Mouse (Mus musculus) forebrain, embryonic 13.5 days (tissue): Measurements from ENCODE around the gene Rps16. TPM values are rescaled to one million over a fixed set of nuclear protein-coding genes. Genes with fewer than 3 reads are reported as not detected.

Experiments used
- ATAC-seq: fragments of 200-750 bp; cut with Nextera tagmentation; 2 replicates; pipeline ENCODE4 v1.8.0; 2017
- H3K27ac ChIP-seq: fragments of 300-500 bp; sonication (generic); 2 replicates; pipeline ENCODE4 v1.5.1; 2015; ENCODE audit warnings: inconsistent platforms, mild to moderate bottlenecking, moderate library complexity
- H3K27me3 ChIP-seq: fragments of 300-500 bp; sonication (generic); 2 replicates; pipeline ENCODE4 v1.6.1; 2015; ENCODE audit warnings: mild to moderate bottlenecking, inconsistent platforms
- H3K36me3 ChIP-seq: fragments of 300-500 bp; sonication (generic); 2 replicates; pipeline ENCODE4 v1.6.1; 2015; ENCODE audit warnings: mild to moderate bottlenecking, inconsistent platforms; ENCODE audit not compliant: poor library complexity, severe bottlenecking
- H3K4me1 ChIP-seq: fragments of 300-500 bp; sonication (generic); 2 replicates; pipeline ENCODE4 v1.6.1; 2015; ENCODE audit warnings: inconsistent platforms
- H3K4me2 ChIP-seq: fragments of 300-500 bp; sonication (generic); 2 replicates; pipeline ENCODE4 v1.6.1; 2015; ENCODE audit warnings: inconsistent platforms, mild to moderate bottlenecking, moderate library complexity
- H3K4me3 ChIP-seq: fragments of 300-500 bp; sonication (generic); 2 replicates; pipeline ENCODE4 v1.5.1; 2015; ENCODE audit warnings: mild to moderate bottlenecking, inconsistent platforms
- H3K9ac ChIP-seq: fragments of 300-500 bp; sonication (generic); 2 replicates; pipeline ENCODE4 v1.6.1; 2015; ENCODE audit warnings: mild to moderate bottlenecking, inconsistent platforms
- H3K9me3 ChIP-seq: fragments of 300-500 bp; sonication (generic); replicated peaks from 2 replicates; pipeline ENCODE4 v1.6.1; 2016; ENCODE audit warnings: inconsistent platforms
- WGBS: fragments of 180-500 bp; shearing (Covaris S2); methylation state at CpG from one replicate; pipeline ENCODE4 v1.1.7; 2015; 5-methylcytosine and 5-hydroxymethylcytosine counted together
- polyA plus RNA-seq: library from polyadenylated mRNA; unstranded; fragments of >200 nt; fragmentation: Nextera tagmentation; extraction: Ambion mirVana; gene quantifications from 2 replicates; pipeline ENCODE4 v1.2.1, GENCODE M21; 2015

Gene Rps16
- polyA plus RNA-seq, 1 experiment from 2014 or later = 704 TPM

DNA sequence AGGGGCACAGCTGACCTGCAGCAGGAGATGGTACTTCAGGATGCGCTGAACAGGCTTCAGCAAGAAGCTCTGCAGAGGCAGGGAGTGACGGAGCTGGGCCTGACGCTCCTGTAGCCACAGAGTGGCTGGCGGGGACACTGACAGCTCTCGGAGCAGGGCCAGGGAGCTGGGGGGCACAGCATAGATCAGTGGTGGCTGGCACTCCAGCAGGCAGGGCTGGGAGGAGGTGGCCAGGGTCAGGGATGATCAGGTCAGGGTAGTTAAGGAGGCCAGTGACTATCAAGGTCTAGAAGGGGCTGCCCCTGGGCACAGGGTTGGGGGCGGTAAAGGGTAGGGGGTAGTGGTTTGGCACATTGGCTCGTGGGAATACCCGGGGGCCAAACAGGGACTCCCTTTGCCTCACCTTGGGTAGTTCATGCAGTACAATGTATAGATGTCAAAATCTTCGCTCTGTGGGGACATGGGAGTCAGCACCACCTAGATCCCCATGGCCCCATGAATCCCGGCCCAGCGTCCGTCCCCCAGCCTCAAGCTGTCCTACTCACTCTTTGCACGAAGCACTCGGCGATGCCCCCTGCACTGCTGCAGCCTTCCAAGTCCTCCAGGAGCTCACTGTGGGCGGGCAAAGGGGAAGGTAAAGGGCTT lies 17.9 kb downstream of the Rps16 start:
- Histone ChIP-seq H3K9ac (peak overlapping the region; percentile 30; the same call in 1 of the 2 replicates), H3K4me2 (no peak overlapping the region), H3K27me3 (no peaks in the 10 kb centered on the region), H3K9me3 (no peaks in the 10 kb centered on the region), H3K27ac (no peak overlapping the region), H3K4me1 (peaks cover 20% of the 10 kb centered on the region), H3K36me3 (peaks cover 63% of the 10 kb centered on the region), H3K4me3 (no peak overlapping the region)
- 94% methylated on average over 16 of the region's 16 CpGs for WGBS
- ATAC-seq = no peak

DNA sequence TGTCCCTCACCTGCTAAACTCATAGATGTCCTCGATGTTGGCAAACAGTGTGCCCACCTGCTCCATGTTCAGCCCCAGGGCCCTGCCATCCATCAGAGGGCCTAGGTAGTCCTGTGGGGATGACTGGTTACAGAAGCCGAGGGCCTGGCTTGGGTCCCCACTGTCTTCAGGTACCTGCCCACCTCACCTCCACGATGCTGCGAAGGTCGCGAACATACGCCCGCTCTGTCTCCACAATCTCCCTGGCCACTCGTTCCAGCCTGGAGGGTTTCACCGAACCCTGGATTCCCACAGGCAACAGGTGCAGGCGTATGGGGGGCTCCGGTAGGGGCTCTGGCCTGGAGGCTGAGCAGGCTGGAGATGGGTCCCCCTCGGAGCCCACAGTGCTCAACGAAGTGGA lies 19.6 kb downstream of the Rps16 start:
- H3K9ac ChIP-seq = peak overlapping the region; percentile 88
- peak overlapping the region; percentile 81 for H3K4me3 ChIP-seq

DNA sequence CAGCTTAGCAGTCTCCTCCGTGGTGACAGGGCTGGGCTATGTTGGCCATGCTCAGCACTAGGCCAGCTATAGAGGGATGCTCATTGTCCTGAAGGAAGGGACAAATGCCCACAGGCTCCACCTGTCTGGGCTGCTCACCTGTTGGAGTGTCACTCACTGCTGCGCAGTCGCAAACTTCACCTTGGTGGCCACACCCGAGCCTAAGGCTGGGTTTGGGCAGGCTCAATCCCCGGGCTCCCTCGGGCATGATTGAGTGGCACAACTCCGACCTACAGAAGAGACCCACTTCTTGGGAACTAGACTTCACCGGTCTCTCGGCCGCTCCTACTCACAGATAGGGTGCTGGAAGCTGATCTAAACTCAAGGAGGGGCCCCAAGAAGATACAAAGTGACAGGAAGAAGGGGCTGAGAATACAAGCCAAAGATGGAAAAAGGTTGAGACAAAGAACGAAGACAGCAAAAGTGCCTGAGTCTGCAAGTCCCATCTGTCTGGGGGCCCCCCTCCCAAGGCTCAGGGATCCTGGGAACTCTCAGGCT lies 20.6 kb downstream of the Rps16 start:
- ATAC-seq = no peak
- peaks cover 37% of the 10 kb centered on the region for H3K36me3 ChIP-seq
- H3K27ac ChIP-seq = peak overlapping the region; percentile 88
- 6% methylated on average over 11 of the region's 11 CpGs for WGBS
- H3K4me1 ChIP-seq = peaks cover 37% of the 10 kb centered on the region
- peak overlapping the region; percentile 88 for H3K9ac ChIP-seq
- H3K9me3 ChIP-seq = no peaks in the 10 kb centered on the region
- H3K27me3 ChIP-seq = no peaks in the 10 kb centered on the region
- H3K4me3 ChIP-seq = peak overlapping the region; percentile 81
- peak overlapping the region; percentile 87 for H3K4me2 ChIP-seq

More for the DNA sequence above, 19.6 kb downstream of the Rps16 start:
- H3K9me3 ChIP-seq = no peaks in the 10 kb centered on the region
- H3K36me3 ChIP-seq = peaks cover 47% of the 10 kb centered on the region
- H3K4me1 ChIP-seq = peaks cover 30% of the 10 kb centered on the region
- no peaks in the 10 kb centered on the region for H3K27me3 ChIP-seq
- peak overlapping the region; percentile 87 for H3K4me2 ChIP-seq
- H3K27ac ChIP-seq = no peak overlapping the region
- no peak for ATAC-seq
- WGBS = 92% methylated on average over 14 of the region's 14 CpGs

DNA sequence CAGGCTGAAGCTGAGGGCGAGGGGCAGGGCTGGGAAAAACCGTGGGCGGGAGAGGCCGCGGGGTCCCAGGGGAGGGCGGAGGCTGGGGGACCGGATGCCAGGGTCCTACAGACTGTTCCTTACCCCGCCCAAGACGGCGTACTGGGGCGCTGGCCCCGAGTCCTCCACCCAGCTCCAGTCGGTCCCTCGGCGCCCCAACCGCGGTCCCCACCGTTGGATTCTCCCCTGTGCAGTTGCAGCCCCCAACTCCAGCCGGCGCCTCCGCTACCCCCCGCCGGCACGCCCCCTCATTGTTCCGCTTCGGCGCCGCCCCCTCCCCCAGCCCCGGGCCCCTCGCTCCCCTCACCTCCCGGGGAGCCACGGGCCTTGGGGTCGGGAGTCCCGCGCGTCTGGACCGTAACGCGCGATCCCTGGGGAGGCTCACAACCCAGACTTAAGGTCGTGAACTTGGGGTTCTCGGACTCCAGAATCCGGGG lies 21.1 kb downstream of the Rps16 start:
- Histone ChIP-seq H3K9ac (peak overlapping the region; percentile 88), H3K27ac (peak overlapping the region; percentile 88), H3K4me3 (peak overlapping the region; percentile 81), H3K36me3 (peaks cover 32% of the 10 kb centered on the region), H3K27me3 (no peaks in the 10 kb centered on the region), H3K4me2 (peak overlapping the region; percentile 87), H3K9me3 (no peaks in the 10 kb centered on the region), H3K4me1 (peaks cover 42% of the 10 kb centered on the region)
- peak; percentile 4; the same call in 1 of the 2 replicates for ATAC-seq
- WGBS = under 1% methylated on average over 21 of the region's 43 CpGs

DNA sequence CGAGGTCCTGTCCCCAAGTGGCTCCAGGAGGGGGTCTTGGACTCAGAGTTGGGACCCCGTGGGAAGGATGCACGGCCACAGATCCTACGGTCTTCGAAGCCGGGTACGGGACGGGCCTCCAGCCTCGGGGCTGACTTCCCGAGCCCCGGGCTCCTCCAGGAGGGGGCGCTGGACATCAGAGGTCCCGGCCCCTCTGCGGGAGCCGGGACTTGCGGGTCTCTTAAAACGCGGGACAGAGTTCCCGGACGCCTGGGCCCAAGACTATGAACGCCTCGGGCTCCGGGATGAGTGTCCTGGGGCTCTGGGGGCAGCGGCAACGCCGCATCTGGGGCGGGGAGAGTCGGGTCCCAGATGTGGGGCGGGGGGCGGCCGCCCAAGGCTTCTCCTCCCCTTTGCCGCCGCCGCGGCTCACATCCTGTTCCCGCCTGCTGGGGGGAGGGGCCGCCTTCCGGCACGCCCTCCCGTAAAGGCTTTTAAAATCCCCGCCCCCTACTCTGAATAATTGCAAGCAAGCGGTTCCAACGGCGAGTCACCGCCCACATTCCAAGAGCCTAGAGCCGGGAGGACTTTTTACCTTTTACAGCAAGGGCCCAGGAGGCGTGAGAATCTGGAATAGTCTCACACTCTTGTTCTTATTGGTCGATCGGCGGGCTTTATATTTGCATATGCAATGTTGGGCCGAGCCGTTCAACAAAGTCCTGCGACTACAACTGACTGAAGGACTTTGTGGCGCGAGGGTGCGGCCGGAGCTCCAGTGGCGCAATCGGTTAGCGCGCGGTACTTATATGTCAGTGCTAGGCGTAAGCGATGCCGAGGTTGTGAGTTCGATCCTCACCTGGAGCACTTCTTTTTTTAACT lies 22.0 kb downstream of the Rps16 start, which contains the start of gene Plekhg2:
Gene Plekhg2, minus strand, starts transcription at position 349 of the 858 bp plus-strand sequence.
- Histone ChIP-seq H3K4me1 (peaks cover 48% of the 10 kb centered on the region), H3K9me3 (no peaks in the 10 kb centered on the region), H3K36me3 (peaks cover 22% of the 10 kb centered on the region), H3K4me3 (peak within 1 kb of the TSS; percentile 81), H3K27me3 (no peaks in the 10 kb centered on the region), H3K9ac (peak within 1 kb of the TSS; percentile 88), H3K27ac (peak within 1 kb of the TSS; percentile 88), H3K4me2 (peak within 1 kb of the TSS; percentile 87)
- peak; percentile 80 for ATAC-seq
- under 1% methylated on average over 59 of the region's 66 CpGs for WGBS

DNA sequence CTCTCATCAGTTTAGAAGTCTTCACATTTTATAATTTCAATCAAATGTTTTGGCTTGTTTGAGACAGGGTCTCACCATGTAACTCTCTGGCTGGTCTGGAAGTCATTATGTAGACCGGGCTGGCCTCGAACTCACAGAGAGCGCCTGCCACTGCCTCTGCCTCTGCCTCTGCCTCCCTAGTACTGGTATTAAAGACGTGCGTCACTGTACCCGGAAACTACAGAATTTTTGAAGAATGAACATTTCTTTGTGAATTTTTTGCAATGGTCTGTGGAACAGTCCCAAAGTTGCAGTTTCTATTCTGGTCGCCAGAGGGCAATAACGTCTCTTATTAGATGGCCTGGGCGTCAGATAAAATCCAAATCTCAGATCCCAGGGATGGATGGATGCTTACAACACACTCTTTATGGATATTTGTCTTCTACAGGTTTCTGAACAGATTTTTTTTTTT lies 22.7 kb downstream of the Rps16 start:
- peaks cover 54% of the 10 kb centered on the region for H3K4me1 ChIP-seq
- no peaks in the 10 kb centered on the region for H3K27me3 ChIP-seq
- under 1% methylated on average over 9 of the region's 9 CpGs for WGBS
- H3K4me2 ChIP-seq = peak overlapping the region; percentile 87
- peak overlapping the region; percentile 37; the same call in 1 of the 2 replicates for H3K9ac ChIP-seq
- peak overlapping the region; percentile 81 for H3K4me3 ChIP-seq
- H3K27ac ChIP-seq = peak overlapping the region; percentile 88
- H3K9me3 ChIP-seq = no peaks in the 10 kb centered on the region
- peak; percentile 28 for ATAC-seq
- H3K36me3 ChIP-seq = peaks cover 16% of the 10 kb centered on the region

DNA sequence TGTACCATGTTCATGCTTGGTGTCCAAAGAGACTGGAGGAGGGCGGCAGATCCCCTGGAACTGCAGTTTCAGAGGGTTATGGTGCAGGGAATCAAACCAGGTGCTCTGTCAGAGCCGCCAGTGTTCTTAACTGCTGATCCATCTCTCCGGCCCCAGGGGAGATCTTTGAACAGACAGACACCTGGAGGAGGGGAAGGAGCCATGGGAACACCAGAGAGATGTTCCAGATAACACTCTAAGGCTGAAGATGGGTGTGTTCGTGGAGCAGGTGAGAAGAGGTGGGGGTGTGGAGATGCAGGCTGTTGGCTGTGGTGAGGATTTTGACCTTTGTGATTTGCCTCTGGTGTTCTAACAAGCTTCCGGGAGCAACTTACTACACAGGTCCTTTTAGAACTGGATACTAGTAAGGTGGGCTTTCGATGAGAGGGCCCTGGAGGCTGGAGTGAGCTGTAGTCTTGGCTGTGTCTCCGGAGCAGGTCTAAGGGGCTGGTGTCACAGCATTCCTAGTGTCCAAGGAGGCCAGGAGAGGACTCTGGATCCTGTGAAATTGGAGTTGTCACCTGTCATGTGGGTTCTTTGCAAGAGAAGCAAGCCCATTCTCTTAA lies 23.5 kb downstream of the Rps16 start:
- peaks cover 8% of the 10 kb centered on the region for H3K36me3 ChIP-seq
- H3K4me1 ChIP-seq = peaks cover 62% of the 10 kb centered on the region
- WGBS = 81% methylated on average over 7 of the region's 7 CpGs
- H3K27ac ChIP-seq = peak overlapping the region; percentile 19; the same call in 1 of the 2 replicates
- H3K4me2 ChIP-seq = 0 out of 2 replicates have a peak overlapping the region, but pooled peaks have one; percentile 7
- ATAC-seq = no peak
- H3K27me3 ChIP-seq = no peaks in the 10 kb centered on the region
- H3K9ac ChIP-seq = 0 out of 2 replicates have a peak overlapping the region, but pooled peaks have one; percentile 2
- no peak overlapping the region for H3K4me3 ChIP-seq
- no peaks in the 10 kb centered on the region for H3K9me3 ChIP-seq

DNA sequence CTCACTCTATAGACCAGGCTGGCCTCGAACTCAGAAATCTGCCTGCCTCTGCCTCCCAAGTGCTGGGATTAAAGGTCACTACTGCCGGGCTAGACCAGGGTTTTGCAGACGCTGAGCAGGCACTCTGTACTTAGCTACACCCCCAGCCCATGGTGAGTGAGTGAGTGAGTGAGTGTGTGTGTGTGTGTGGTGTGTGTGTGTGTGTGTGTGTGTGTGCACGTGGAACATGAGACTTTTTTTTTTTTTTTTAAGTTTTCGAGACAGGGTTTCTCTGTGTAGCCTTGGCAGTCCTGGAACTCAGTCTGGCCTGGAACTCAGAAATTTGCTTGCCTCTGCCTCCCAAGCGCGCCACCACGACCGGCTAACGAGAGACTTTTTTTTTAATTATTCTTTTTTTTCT lies 24.2 kb downstream of the Rps16 start:
- Histone ChIP-seq H3K9me3 (no peaks in the 10 kb centered on the region), H3K27me3 (no peaks in the 10 kb centered on the region), H3K4me2 (peak overlapping the region; percentile 68; the same call in 1 of the 2 replicates), H3K4me3 (no peak overlapping the region), H3K36me3 (peaks cover 6% of the 10 kb centered on the region; the same call in 1 of the 2 replicates), H3K4me1 (peaks cover 65% of the 10 kb centered on the region), H3K27ac (peak overlapping the region; percentile 89), H3K9ac (no peak overlapping the region)
- no peak for ATAC-seq
- WGBS = 81% methylated on average over 10 of the region's 10 CpGs

DNA sequence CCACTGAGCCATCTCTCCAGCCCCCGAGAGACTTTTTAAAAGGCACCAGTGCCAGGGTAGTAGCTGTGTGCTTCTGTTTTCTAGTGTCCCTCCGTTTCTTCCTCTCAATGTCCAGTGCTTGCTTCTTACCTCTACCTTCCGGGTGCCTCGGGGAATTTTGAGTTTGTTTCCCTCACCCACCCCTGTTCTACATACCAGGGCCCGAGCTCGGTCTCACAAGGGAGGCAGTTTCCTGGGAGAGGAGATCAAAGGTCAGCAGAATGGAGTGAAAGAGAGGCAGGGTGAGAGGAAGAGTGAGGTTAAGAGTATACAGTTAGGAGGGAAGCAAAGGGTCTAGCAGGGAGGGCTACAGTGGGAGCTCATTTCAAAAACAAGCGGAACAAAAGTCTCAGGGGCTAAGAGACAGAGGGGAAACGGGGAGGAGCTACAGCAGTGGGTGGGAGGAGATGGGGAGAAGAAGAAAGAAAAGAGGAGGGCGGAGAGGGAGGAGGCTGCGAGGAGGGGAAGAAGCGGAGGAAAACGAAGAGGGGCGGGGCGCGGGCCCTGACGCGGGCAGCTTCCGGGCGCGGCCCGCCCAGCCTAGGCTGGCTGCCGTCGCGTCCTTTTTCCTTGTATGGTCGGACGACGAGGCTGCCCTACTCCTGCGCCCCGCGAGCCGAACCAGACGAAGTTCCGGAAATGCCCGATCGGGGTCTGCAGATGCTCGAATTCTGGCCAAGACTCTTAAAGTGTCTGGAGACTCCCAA lies 24.9 kb downstream of the Rps16 start:
- peak; percentile 55 for ATAC-seq
- H3K27me3 ChIP-seq = no peaks in the 10 kb centered on the region
- H3K27ac ChIP-seq = peak overlapping the region; percentile 89
- WGBS = under 1% methylated on average over 36 of the region's 36 CpGs
- H3K4me2 ChIP-seq = peak overlapping the region; percentile 68
- H3K4me3 ChIP-seq = peak overlapping the region; percentile 39
- peak overlapping the region; percentile 67 for H3K9ac ChIP-seq
- H3K4me1 ChIP-seq = peaks cover 59% of the 10 kb centered on the region
- H3K36me3 ChIP-seq = no peaks in the 10 kb centered on the region
- H3K9me3 ChIP-seq = no peaks in the 10 kb centered on the region

DNA sequence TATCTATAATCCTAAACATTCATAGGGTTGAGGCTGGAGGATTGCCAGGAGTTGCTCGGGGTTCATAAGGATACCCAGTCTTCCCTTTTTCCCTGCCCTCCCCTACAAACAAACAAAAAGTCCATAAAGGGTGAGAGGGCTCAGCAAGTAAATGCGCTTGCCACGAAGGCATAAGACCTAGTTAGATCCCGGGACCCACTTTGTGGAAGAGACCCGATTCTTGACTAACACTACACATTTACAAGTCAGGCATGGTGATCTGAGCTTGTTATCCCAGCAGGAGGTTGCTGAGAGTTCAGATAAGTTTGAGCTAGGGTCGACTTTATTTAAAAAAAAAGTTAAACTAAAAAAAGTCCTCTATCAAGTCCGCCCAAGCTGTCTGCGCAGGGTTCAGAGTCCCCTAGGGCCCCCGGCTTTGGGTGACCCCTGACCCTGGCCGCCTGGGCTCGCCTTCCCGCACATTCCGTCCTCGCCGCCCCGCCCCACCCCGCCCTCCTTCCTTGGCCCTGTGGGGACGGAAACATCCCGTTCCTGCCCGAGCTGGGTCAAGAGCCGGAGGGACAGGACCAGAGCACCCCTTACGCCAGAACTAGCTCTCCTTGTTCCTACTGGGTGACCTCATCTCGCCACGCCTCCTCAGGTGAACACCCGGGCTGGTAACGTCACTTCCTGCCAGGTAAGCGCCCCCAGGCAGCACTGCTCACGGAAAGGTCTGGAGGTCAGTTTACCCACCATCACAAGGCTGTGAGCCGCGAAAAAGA lies 25.7 kb downstream of the Rps16 start:
- H3K27me3 ChIP-seq = 0 out of 2 replicates have a peak, but pooled peaks cover 2% of the 10 kb centered on the region
- H3K27ac ChIP-seq = peak overlapping the region; percentile 89
- peak overlapping the region; percentile 67 for H3K9ac ChIP-seq
- peak overlapping the region; percentile 68 for H3K4me2 ChIP-seq
- no peaks in the 10 kb centered on the region for H3K36me3 ChIP-seq
- H3K9me3 ChIP-seq = no peaks in the 10 kb centered on the region
- no peak for ATAC-seq
- 6% methylated on average over 30 of the region's 30 CpGs for WGBS
- peaks cover 56% of the 10 kb centered on the region for H3K4me1 ChIP-seq
- H3K4me3 ChIP-seq = peak overlapping the region; percentile 39
